Mouse (Mus musculus) heart, adult 10 weeks (tissue): ENCODE data around the gene Tnfrsf18. TPM values are rescaled to one million over a fixed set of nuclear protein-coding genes. Genes with fewer than 3 reads are reported as not detected.

Source experiments
- polyA plus RNA-seq: library from polyadenylated mRNA; stranded (reverse); fragments of 350-450 nt; fragmentation: Illumina TruSeq; extraction: RNeasy Lipid Tissue Mini Kit (QIAGEN cat#74804); gene quantifications from one replicate; pipeline ENCODE4 v1.2.3, GENCODE M21; 2014; ENCODE audit warnings: low read depth, low replicate concordance

Gene Tnfrsf18
- polyA plus RNA-seq, result not detected

DNA sequence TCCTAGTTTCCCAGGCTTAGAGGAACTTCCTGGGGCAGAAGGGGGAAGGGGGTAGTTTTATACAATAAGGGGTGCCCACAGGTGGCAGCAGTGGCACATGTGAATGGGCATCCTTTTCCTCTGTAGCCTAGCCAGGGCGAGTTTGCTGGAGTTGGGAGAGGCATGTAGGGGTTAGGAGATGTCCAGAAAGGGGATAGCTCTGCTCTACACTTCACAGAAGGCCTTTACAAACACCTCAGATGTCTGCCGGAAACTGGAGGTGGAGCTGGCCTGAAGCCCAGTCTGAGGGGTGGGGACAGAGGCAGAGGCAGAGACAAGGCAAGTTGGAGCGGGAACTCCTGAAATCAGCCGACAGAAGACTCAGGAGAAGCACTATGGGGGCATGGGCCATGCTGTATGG is at the start of gene Tnfrsf18:
Gene Tnfrsf18, plus strand, starts transcription at position 152 of the 400 bp plus-strand sequence.

DNA sequence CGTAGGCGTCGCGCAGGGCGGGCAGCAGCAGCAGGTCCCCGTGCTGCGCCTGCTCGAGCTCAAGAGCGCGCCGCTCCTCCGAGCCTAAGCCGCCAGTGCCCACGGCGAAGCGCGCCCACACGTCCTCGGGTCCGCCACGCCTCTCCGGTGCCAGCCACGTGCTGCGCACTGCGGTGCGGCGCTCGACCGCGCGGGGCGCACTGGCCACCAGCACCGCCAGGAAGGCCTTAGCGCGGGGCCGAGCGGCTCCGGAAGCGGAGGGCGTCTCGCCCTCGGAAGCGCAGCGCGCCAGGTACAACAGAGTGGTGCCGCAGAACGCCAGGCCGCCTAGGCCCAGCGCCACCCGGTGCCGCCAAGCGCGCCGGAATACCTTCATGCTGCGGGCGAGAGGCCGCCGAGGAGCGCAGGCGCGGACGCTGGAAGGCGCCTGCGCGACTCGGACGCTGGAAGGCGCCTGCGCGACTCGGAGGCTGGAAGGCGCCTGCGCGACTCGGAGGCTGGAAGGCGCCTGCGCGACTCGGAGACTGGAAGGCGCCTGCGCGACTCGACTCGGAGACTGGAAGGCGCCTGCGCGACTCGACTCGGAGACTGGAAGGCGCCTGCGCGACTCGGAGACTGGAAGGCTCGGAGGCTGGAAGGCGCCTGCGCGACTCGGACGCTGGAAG is 33.6 kb upstream of the Tnfrsf18 start, which contains the start of the genes B3galt6 and Sdf4:
Gene B3galt6, minus strand, starts transcription at position 409 of the 665 bp plus-strand sequence.
Gene Sdf4, plus strand, starts transcription at position 632 of the 665 bp plus-strand sequence.

DNA sequence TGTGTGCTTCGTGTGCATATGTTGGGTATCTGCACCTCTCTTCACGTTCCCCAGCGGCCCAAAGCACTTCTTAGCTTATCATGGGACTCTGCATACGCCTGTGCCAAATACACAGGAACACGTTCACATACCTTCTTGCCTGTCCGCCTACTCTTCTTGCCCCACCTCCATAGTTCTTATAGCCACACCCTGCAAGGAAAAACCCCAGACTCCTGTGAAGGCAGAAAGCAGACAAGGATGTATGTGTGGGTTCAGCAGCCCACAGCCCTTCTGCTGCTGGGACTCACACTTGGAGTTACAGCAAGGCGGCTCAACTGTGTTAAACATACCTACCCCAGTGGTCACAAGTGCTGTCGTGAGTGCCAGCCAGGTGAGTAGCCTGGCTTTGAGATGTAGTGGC is 12.3 kb upstream of the Tnfrsf18 start, which contains the start of gene Tnfrsf4:
Gene Tnfrsf4, plus strand, starts transcription at position 207 of the 400 bp plus-strand sequence.

DNA sequence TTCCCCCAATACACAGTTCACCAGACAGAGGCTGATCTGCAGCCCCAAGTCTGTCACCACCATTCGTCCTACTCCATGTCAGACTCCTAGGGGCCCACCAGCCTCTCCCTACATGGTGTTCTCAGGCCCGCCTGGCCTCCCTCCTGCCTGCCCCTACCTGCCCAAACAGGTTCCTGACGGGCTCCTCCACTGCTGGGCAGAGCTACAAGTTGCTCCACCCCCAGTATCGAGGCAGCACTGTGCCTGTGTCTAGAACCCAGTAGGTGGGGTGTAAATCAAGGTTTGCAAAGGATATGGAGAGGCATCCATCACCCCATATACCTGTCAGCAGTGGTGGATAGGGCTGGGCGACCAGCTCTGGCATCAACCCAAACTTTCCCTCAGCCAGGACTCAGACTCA is 33.3 kb downstream of the Tnfrsf18 start, which contains the start of gene Ttll10:
Gene Ttll10, minus strand, starts transcription at position 154 of the 400 bp plus-strand sequence.

Other genes with a start within 250 kb of the Tnfrsf18 start
- 1.1 TPM for gene Tmem88b, start 240.3 kb upstream of the Tnfrsf18 start, polyA plus RNA-seq
- not detected for gene Ankrd65, start 235.7 kb upstream of the Tnfrsf18 start, polyA plus RNA-seq
- gene Mrpl20, start 223.3 kb upstream of the Tnfrsf18 start, polyA plus RNA-seq, result 93.6 TPM
- gene Ccnl2, start 213.7 kb upstream of the Tnfrsf18 start, polyA plus RNA-seq, result 89.2 TPM
- gene Aurkaip1, start 194.9 kb upstream of the Tnfrsf18 start, polyA plus RNA-seq, result 129 TPM
- gene Mxra8, start 186.5 kb upstream of the Tnfrsf18 start, polyA plus RNA-seq, result 44.3 TPM
- 41.8 TPM for gene Dvl1, start 178.8 kb upstream of the Tnfrsf18 start, polyA plus RNA-seq
- 0.21 TPM for gene Tas1r3, start 162.8 kb upstream of the Tnfrsf18 start, polyA plus RNA-seq
- gene Cptp, start 156.7 kb upstream of the Tnfrsf18 start, polyA plus RNA-seq, result 4.2 TPM
- 19.1 TPM for gene Ints11, start 156.6 kb upstream of the Tnfrsf18 start, polyA plus RNA-seq
- 15.5 TPM for gene Pusl1, start 134.4 kb upstream of the Tnfrsf18 start, polyA plus RNA-seq
- 10.2 TPM for gene Acap3, start 134.3 kb upstream of the Tnfrsf18 start, polyA plus RNA-seq
- 50.9 TPM for gene Ube2j2, start 82.3 kb upstream of the Tnfrsf18 start, polyA plus RNA-seq
- 18.6 TPM for gene C1qtnf12, start 63.8 kb upstream of the Tnfrsf18 start, polyA plus RNA-seq
- 2.0 TPM for gene B3galt6, start 33.5 kb upstream of the Tnfrsf18 start, polyA plus RNA-seq
- gene Sdf4, start 33.3 kb upstream of the Tnfrsf18 start, polyA plus RNA-seq, result 104 TPM
- gene Tnfrsf4, start 12.3 kb upstream of the Tnfrsf18 start, polyA plus RNA-seq, result not detected
- not detected for gene Ttll10, start 33.2 kb downstream of the Tnfrsf18 start, polyA plus RNA-seq
- gene 9430015G10Rik, start 83.8 kb downstream of the Tnfrsf18 start, polyA plus RNA-seq, result 5.9 TPM
- not detected for gene Rnf223, start 104.3 kb downstream of the Tnfrsf18 start, polyA plus RNA-seq
- 39.4 TPM for gene Agrn, start 171.3 kb downstream of the Tnfrsf18 start, polyA plus RNA-seq
- 10.3 TPM for gene Isg15, start 174.7 kb downstream of the Tnfrsf18 start, polyA plus RNA-seq
- 7.6 TPM for gene AW011738, start 177.1 kb downstream of the Tnfrsf18 start, polyA plus RNA-seq
- gene Perm1, start 189.7 kb downstream of the Tnfrsf18 start, polyA plus RNA-seq, result 246 TPM
- 15.0 TPM for gene Plekhn1, start 208.7 kb downstream of the Tnfrsf18 start, polyA plus RNA-seq
- gene Noc2l, start 209.8 kb downstream of the Tnfrsf18 start, polyA plus RNA-seq, result 33.6 TPM
- not detected for gene Samd11, start 229.5 kb downstream of the Tnfrsf18 start, polyA plus RNA-seq